Mouse (Mus musculus) heart, embryonic 12.5 days (tissue): ENCODE results near the gene Pcbp2. TPM values are rescaled to one million over a fixed set of nuclear protein-coding genes. Genes with fewer than 3 reads are reported as not detected.
A peak's percentile ranks its signal among the peaks of the same experiment; 100 is the strongest.

Experiments
- ATAC-seq: fragments of 200-750 bp; cut with Nextera tagmentation; 2 replicates; pipeline ENCODE4 v1.8.0; 2017; ENCODE audit warnings: moderate TSS enrichment, moderate library complexity; ENCODE audit not compliant: insufficient number of reproducible peaks, low FRiP score
- H3K27ac ChIP-seq: fragments of 300-500 bp; sonication (generic); 2 replicates; pipeline ENCODE4 v1.5.1; 2016; ENCODE audit warnings: mild to moderate bottlenecking, moderate library complexity; ENCODE audit not compliant: poor library complexity, severe bottlenecking
- H3K27me3 ChIP-seq: fragments of 300-500 bp; sonication (generic); replicated peaks from 2 replicates; pipeline ENCODE4 v1.6.1; 2016; ENCODE audit warnings: mild to moderate bottlenecking, moderate library complexity
- H3K36me3 ChIP-seq: fragments of 300-500 bp; sonication (generic); 2 replicates; pipeline ENCODE4 v1.6.1; 2016; ENCODE audit warnings: mild to moderate bottlenecking, moderate library complexity
- H3K4me1 ChIP-seq: fragments of 300-500 bp; sonication (generic); replicated peaks from 2 replicates; pipeline ENCODE4 v1.6.1; 2016; ENCODE audit warnings: mild to moderate bottlenecking
- H3K4me2 ChIP-seq: fragments of 300-500 bp; sonication (generic); 2 replicates; pipeline ENCODE4 v1.6.1; 2016; ENCODE audit warnings: mild to moderate bottlenecking, moderate library complexity
- H3K4me3 ChIP-seq: fragments of 300-500 bp; sonication (generic); 2 replicates; pipeline ENCODE4 v1.5.1; 2016; ENCODE audit warnings: mild to moderate bottlenecking
- H3K9ac ChIP-seq: fragments of 300-500 bp; sonication (generic); 2 replicates; pipeline ENCODE4 v1.6.1; 2016; ENCODE audit warnings: mild to moderate bottlenecking, moderate library complexity
- H3K9me3 ChIP-seq: fragments of 300-500 bp; sonication (generic); replicated peaks from 2 replicates; pipeline ENCODE4 v1.6.1; 2016; ENCODE audit warnings: mild to moderate bottlenecking, moderate library complexity
- WGBS: fragments of 180-500 bp; shearing (Covaris S2); methylation state at CpG from one replicate; pipeline ENCODE4 v1.1.7; 2016; 5-methylcytosine and 5-hydroxymethylcytosine counted together
- polyA plus RNA-seq: library from polyadenylated mRNA; unstranded; fragments of >200 nt; fragmentation: Nextera tagmentation; extraction: Ambion mirVana; gene quantifications from 2 replicates; pipeline ENCODE4 v1.2.1, GENCODE M21; 2016

The Pcbp2 gene
- polyA plus RNA-seq, 1 experiment from 2014 or later = 134 TPM

DNA sequence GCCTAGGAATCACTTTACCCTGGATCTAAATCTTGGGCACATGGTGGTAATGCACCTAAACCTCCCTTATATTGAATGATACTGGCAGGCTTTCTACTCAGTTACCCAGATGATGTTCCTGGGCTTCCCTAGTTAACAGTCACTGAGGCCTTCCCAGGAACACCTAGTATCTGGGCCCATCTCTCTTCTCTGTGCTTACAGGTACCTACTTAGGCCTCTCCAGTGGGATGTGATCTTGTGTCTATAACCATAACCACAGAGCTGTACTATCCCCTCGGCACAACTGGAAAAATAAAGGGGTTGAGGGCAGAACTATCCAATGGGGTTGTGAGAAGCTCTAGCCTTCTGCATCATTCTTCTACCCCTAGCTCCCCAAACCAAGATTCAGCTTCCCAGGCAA is 36.5 kb downstream of the Pcbp2 start:
- Histone ChIP-seq H3K36me3 (peaks cover 45% of the 10 kb centered on the region), H3K27ac (no peak overlapping the region), H3K4me2 (no peak overlapping the region), H3K9ac (no peak overlapping the region), H3K4me1 (peaks cover 45% of the 10 kb centered on the region), H3K27me3 (no peaks in the 10 kb centered on the region), H3K4me3 (no peak overlapping the region), H3K9me3 (no peaks in the 10 kb centered on the region)
- no peak for ATAC-seq
- 79% methylated on average over 1 of the region's 1 CpGs for WGBS

DNA sequence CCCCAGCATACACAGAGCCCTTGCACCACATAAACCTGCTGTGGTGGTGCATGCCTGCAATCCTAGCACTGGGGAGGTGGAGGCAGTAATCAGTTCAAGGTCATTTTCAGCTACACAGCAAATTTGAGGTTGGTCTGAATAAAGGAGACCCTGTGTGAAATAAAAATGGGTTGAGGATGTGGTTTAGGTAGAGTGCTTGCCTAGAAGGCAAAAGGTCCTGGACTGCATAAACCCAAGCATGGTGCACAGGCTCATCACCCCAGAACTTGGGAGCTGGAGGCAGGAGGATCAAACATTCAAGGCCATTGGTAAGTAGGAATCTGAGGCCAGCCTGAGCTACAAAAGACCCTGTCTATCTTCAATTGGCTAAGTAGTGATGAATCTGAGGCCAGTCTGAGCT is 37.2 kb downstream of the Pcbp2 start:
- no peak overlapping the region for H3K4me3 ChIP-seq
- no peak for ATAC-seq
- H3K27ac ChIP-seq = no peak overlapping the region
- H3K9ac ChIP-seq = no peak overlapping the region; the same call in 1 of the 2 replicates
- H3K27me3 ChIP-seq = no peaks in the 10 kb centered on the region
- peaks cover 38% of the 10 kb centered on the region for H3K36me3 ChIP-seq
- H3K4me2 ChIP-seq = no peak overlapping the region
- peaks cover 51% of the 10 kb centered on the region for H3K4me1 ChIP-seq
- no peaks in the 10 kb centered on the region for H3K9me3 ChIP-seq

DNA sequence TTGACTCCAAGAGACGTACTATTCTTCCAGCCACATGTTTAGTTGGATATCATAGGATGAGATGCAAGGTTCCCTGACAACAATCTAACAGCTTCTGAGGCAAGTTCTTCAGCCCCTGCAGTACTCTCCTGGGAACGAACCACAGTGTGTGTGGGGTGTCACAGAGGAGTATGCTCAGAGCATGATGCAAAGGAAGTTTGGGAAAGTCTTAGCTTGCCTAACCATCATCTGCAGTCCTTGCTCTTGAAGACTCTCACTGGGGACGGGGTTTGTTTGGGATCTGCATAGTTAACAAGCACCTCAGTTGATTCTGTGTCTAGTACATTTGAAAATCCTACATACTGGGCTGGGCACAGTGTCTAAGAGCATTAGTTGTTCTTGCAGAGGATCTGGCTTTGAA is 38.0 kb downstream of the Pcbp2 start:
- Histone ChIP-seq H3K9ac (no peak overlapping the region), H3K27me3 (no peaks in the 10 kb centered on the region), H3K27ac (no peak overlapping the region), H3K9me3 (no peaks in the 10 kb centered on the region), H3K4me2 (no peak overlapping the region), H3K36me3 (peaks cover 30% of the 10 kb centered on the region), H3K4me1 (peaks cover 51% of the 10 kb centered on the region), H3K4me3 (no peak overlapping the region)
- WGBS = 88% methylated on average over 3 of the region's 3 CpGs
- no peak for ATAC-seq

DNA sequence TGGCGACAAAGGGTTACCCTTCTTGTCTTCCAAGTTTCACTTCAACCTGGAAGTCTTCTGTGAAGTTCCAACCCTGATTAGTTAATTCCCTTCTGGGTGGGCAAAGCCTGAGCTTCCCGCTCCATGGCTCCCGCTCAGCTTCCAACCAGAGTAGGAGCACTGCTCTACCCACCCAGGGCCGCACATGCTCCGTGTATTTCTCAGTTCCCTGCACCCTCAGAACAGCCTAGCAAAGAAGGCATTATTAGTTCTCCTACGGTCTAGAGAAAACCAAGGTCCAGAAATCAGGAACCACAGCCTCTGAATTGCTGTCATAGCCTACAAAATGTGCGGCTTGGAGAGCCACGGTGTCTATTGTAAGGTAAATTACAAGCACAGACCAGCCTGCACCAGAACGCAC is 39.8 kb downstream of the Pcbp2 start:
- H3K9me3 ChIP-seq = no peaks in the 10 kb centered on the region
- H3K36me3 ChIP-seq = peaks cover 14% of the 10 kb centered on the region
- peak; percentile 58 for ATAC-seq
- H3K27ac ChIP-seq = peak overlapping the region; percentile 79
- H3K4me2 ChIP-seq = peak overlapping the region; percentile 91
- peak overlapping the region; percentile 77 for H3K9ac ChIP-seq
- peak overlapping the region; percentile 68 for H3K4me3 ChIP-seq
- 7% methylated on average over 9 of the region's 9 CpGs for WGBS
- no peaks in the 10 kb centered on the region for H3K27me3 ChIP-seq
- H3K4me1 ChIP-seq = peaks cover 49% of the 10 kb centered on the region

DNA sequence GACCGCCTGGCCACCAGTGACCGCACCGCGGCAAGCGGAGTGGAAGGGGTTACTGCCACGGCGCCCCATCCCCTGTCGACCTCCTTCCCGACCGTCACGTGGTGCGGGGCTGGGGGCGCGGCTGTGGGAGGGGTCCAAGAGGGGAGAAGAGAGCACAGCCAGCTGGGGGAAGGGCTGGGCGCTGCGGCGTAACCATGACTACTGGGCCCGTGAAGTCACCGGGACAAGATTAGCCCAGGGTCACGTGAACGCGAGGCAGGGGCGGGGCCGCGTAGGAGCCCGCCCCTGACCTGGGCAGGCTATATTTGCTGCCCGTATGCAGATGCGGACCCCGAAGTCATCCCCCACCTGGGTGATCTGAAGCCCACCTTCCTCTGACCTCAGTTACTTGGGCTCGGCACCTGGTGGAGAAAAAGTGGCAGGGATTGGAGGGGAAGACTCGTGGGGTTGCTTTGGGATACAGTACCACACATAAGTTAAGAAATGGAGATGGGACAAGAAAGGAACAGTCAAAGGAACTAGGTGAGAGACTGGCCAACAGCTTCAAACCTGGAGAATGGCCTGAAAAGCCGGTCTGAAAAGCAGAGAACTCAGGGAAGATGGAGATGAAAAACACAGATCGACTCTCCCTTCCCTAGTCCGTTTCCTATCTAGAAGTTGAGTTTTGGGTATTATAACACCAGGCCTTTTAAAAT is 40.4 kb downstream of the Pcbp2 start:
- H3K9me3 ChIP-seq = no peaks in the 10 kb centered on the region
- peak; percentile 97 for ATAC-seq
- H3K27me3 ChIP-seq = no peaks in the 10 kb centered on the region
- WGBS = 3% methylated on average over 33 of the region's 34 CpGs
- H3K4me3 ChIP-seq = peak overlapping the region; percentile 68
- peak overlapping the region; percentile 77 for H3K9ac ChIP-seq
- peak overlapping the region; percentile 79 for H3K27ac ChIP-seq
- peak overlapping the region; percentile 91 for H3K4me2 ChIP-seq
- peaks cover 8% of the 10 kb centered on the region; the same call in 1 of the 2 replicates for H3K36me3 ChIP-seq
- H3K4me1 ChIP-seq = peaks cover 48% of the 10 kb centered on the region

DNA sequence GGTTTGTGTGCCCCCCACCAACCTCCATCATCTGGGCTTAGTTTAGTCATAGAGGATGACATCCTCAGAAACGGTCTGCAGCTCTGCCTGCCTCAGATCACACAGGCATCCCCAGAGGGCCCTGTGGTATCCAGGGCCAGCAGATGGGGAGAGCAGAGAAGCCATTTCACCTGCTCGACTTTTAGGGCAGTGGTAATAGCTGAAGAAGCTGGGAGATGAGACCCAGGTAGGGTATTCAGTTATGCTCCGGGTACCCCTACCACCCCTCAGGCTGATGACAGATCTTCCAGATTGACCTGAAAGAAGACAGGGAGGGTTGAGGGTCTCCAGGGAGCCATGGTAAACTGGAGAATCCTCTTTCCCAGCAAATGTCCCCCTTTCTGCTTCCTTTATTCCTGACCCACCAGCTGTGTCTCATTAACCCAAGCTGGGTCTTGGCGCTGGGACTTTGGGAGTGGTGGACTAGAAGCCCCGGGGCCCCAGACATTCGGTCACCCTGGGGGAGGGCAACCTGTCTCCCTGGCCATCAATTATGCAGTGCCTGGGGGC is 41.0 kb downstream of the Pcbp2 start:
- Histone ChIP-seq H3K27ac (peak overlapping the region; percentile 77), H3K4me2 (peak overlapping the region; percentile 91), H3K27me3 (no peaks in the 10 kb centered on the region), H3K9me3 (no peaks in the 10 kb centered on the region), H3K4me1 (peaks cover 49% of the 10 kb centered on the region), H3K36me3 (peaks cover 8% of the 10 kb centered on the region; the same call in 1 of the 2 replicates), H3K9ac (peak overlapping the region; percentile 77), H3K4me3 (peak overlapping the region; percentile 68)
- no peak for ATAC-seq
- 23% methylated on average over 6 of the region's 6 CpGs for WGBS

DNA sequence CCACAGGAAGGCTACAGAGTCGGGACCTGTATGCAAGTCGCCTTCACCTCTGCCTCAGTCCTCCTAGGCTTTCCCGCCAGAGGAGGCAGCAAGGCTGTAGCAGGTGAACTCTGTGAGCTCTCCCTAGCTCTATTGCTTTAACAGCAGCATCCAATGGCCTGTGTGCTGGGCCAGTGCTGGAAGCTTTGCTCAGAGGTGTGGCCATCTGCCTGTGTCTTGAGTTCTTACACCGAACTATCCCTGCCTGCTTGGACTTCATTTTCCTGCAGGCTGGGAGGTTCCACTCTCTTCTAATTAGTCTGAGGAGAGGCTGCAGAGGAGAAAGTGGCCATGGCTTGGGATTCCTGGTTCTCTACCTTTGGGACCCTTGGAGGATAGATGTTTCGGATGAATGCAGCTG is 41.7 kb downstream of the Pcbp2 start:
- Histone ChIP-seq H3K27ac (0 out of 2 replicates have a peak overlapping the region, but pooled peaks have one; percentile 10), H3K36me3 (peaks cover 8% of the 10 kb centered on the region; the same call in 1 of the 2 replicates), H3K4me1 (peaks cover 50% of the 10 kb centered on the region), H3K4me2 (no peak overlapping the region), H3K9ac (no peak overlapping the region; the same call in 1 of the 2 replicates), H3K9me3 (no peaks in the 10 kb centered on the region), H3K4me3 (no peak overlapping the region), H3K27me3 (no peaks in the 10 kb centered on the region)
- WGBS = 39% methylated on average over 5 of the region's 5 CpGs
- ATAC-seq = no peak

DNA sequence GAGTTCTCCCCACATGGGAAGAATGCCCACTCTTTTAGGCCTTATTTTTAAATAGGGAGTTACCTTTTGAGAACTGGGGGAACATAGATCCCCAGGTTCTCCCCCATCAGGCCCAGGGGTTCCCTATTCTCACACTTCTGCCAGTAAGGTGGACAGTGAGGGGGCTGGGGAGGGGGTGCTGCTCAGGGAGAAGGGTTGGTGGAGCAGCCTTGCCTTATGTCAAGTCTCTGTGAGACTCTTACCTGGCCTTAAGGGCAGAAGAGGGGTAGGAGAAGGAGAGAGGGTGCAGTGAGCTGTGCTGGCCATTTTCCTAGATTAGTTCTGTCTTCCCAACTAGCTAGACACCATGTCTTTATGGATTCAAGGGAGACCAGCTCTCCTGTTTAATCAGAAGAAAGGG is 42.1 kb downstream of the Pcbp2 start:
- H3K9ac ChIP-seq = 0 out of 2 replicates have a peak overlapping the region, but pooled peaks have one; percentile 20
- ATAC-seq = no peak
- no peaks in the 10 kb centered on the region for H3K27me3 ChIP-seq
- H3K4me3 ChIP-seq = no peak overlapping the region
- H3K36me3 ChIP-seq = peaks cover 5% of the 10 kb centered on the region; the same call in 1 of the 2 replicates
- H3K9me3 ChIP-seq = no peaks in the 10 kb centered on the region
- no peak overlapping the region for H3K27ac ChIP-seq
- no peak overlapping the region for H3K4me2 ChIP-seq
- peaks cover 50% of the 10 kb centered on the region for H3K4me1 ChIP-seq

DNA sequence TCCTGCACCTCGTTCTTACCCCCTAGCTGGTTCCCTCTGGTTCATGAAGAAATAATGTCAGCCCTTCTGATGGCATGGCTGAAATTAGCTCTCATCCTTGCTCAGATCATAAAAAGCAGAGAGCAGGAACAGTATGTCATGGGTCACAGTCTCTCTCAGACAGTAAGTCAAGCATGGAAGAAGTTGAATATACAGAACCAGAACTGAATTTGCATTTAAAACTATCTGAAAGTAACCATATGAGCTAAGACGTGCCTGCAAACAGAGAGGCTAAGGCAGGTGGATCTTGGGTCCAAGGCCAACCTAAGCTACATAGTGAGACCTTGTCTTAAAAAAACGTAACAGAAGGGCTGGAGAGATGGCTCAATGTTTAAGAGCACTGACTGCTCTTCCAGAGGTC is 42.7 kb downstream of the Pcbp2 start:
- 0 out of 2 replicates have a peak, but pooled peaks cover 5% of the 10 kb centered on the region for H3K36me3 ChIP-seq
- peaks cover 50% of the 10 kb centered on the region for H3K4me1 ChIP-seq
- no peak for ATAC-seq
- H3K27me3 ChIP-seq = no peaks in the 10 kb centered on the region
- H3K9ac ChIP-seq = no peak overlapping the region
- H3K4me3 ChIP-seq = no peak overlapping the region
- no peak overlapping the region for H3K4me2 ChIP-seq
- WGBS = 76% methylated on average over 3 of the region's 3 CpGs
- no peak overlapping the region for H3K27ac ChIP-seq
- no peaks in the 10 kb centered on the region for H3K9me3 ChIP-seq

DNA sequence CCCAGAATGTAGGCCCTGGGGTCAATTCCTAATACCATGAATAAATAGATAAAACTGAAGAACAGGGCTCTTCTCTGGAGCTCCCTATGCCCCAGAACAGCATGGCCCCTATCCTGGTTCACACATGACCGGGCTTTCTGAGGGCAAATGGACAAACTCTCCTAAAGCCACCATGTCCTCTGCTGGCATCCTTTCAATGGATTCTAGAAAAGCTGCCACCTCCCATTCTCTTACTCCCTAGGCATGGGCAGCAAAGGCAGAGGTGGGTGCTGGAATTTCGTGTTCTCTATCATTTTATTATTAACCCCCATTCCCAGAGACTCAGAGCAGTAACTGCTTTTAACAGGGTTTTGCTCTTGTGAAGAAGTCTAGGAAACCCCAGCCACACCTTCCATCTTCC is 44.9 kb downstream of the Pcbp2 start:
- no peak overlapping the region for H3K27ac ChIP-seq
- H3K36me3 ChIP-seq = no peaks in the 10 kb centered on the region
- H3K4me3 ChIP-seq = no peak overlapping the region
- H3K4me1 ChIP-seq = peaks cover 44% of the 10 kb centered on the region
- H3K9ac ChIP-seq = no peak overlapping the region
- no peak for ATAC-seq
- H3K27me3 ChIP-seq = no peaks in the 10 kb centered on the region
- WGBS = 84% methylated on average over 2 of the region's 2 CpGs
- no peaks in the 10 kb centered on the region for H3K9me3 ChIP-seq
- H3K4me2 ChIP-seq = no peak overlapping the region

DNA sequence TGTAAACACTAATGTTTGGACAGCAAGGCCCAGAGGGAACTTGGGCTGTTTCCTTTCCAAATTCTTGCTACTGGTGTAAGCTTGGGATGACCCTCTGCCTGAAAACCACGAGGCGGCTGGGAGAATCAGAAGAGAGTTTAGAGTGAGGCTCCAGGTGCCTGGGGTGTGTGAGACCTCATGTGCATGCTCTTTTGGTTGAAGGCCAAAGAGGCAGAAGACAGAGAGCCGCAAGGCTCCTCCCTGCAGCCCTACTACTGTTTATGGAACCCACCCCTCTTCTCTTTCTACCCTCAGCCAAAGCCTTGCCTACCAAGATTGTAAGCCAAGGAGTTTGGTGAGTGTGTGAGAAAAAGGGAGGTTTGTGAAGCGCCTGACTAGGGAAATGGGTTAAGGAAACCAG is 45.5 kb downstream of the Pcbp2 start:
- Histone ChIP-seq H3K27me3 (no peaks in the 10 kb centered on the region), H3K27ac (no peak overlapping the region), H3K4me3 (peak overlapping the region; percentile 66), H3K9ac (peak overlapping the region; percentile 73; the same call in 1 of the 2 replicates), H3K4me2 (peak overlapping the region; percentile 88), H3K9me3 (no peaks in the 10 kb centered on the region), H3K4me1 (peaks cover 47% of the 10 kb centered on the region), H3K36me3 (peaks cover 4% of the 10 kb centered on the region; the same call in 1 of the 2 replicates)
- no peak for ATAC-seq
- WGBS = 44% methylated on average over 4 of the region's 4 CpGs
